Mouse (Mus musculus) spleen, adult 2 months (tissue): Measurements from ENCODE around the gene Etv3.

Experiments
- CTCF ChIP-seq: fragments of 200-500 bp; IDR thresholded peaks from 2 replicates; pipeline ENCODE4 v1.5.1; 2011; ENCODE audit warnings: mild to moderate bottlenecking, inconsistent platforms; ENCODE audit not compliant: insufficient read depth, insufficient read length, insufficient replicate concordance; ENCODE audit errors: extremely low read depth
- POLR2A ChIP-seq: fragments of 200-500 bp; IDR thresholded peaks from 2 replicates; pipeline ENCODE4 v1.6.1; 2011; ENCODE audit warnings: low read depth, low read length, inconsistent platforms

DNA sequence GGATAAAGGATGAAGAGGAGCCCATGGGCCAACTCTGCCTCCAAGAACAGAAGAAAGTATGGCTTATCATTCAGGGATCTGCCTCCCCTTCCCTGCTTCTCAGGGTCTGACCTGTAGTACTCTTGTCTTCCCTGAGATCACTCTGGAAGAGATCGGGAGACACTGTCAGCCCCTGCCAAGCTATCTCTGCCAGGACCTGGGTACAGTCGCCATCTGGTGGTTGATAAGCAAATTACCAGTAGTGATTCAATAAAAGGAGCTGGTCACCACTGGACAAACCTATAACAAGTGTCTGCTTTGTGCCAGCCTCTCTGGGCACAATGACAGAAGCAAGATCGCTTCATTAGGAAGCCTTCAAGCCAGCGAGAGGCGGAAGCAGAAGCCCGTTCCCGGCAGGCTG, 20.9 kb upstream of the Etv3 start:
- TF ChIP-seq CTCF = peak; percentile 42; the same call in 1 of the 2 replicates
- TF ChIP-seq POLR2A = no peak
